Mouse (Mus musculus) neural tube, embryonic 10.5 days (tissue): ENCODE data around the gene Cdc7.
A peak's percentile ranks its signal among the peaks of the same experiment; 100 is the strongest.

Experiments
- DNase-seq: peaks from one replicate; pipeline ENCODE4 v3.0.0-alpha.2; 2017; ENCODE audit warnings: low spot score; ENCODE audit errors: extremely low spot score

The Cdc7 gene

DNA sequence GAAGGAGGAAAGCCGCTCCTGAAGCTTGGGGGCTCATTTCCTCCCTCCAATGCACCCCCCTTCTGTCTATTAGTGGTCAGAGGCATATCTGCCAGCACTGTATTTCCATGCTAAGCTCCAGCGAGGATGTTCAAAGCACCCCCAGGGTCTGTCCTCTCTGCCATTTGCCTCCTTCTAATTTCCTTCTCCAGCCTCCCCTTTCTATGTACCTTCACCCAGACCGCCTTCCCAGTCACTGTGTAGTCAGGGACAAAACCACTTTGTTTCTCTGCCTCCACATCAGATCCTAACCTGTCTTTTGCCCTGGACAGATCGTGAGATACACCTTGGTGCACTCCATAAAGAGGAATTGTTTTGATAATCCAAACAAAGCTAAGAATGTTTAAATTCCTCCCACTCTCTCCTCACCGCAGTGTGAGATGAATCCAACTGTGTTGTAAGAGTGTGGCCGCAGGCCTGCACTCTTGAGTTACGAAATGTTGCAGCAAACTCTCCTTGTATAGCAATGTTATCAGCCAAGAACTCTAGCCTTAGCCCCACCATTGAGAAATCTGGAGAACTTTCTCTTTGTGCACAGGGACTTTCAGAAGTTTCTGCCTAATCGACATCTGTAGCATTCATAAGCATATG is 27.3 kb downstream of the Cdc7 start:
- DNase-seq = no peak

DNA sequence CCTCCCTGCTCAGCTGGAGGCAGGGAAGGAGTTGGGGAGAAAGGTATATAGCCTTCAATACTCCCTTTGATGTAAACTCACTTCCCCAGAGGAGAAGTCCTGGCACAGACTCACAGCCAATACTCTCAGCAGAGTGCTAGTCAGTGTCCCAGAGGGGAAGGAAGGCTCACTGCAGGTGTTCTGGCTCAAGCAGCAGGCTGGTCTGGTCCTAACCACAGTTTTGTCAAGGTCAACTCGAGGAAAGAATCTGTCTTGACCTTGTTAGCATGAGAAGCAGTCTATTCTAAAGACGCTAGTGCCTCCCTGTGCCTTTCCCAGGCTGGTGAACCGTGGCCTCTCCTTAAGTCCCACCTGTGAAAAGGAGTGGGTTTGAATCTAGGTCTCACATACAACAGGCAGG is 30.6 kb downstream of the Cdc7 start:
- no peak for DNase-seq

GRCm38 (mm10) chr5:106995886-106996538 is 31.9 kb downstream of the Cdc7 start:
- DNase-seq = peak; percentile 51

DNA sequence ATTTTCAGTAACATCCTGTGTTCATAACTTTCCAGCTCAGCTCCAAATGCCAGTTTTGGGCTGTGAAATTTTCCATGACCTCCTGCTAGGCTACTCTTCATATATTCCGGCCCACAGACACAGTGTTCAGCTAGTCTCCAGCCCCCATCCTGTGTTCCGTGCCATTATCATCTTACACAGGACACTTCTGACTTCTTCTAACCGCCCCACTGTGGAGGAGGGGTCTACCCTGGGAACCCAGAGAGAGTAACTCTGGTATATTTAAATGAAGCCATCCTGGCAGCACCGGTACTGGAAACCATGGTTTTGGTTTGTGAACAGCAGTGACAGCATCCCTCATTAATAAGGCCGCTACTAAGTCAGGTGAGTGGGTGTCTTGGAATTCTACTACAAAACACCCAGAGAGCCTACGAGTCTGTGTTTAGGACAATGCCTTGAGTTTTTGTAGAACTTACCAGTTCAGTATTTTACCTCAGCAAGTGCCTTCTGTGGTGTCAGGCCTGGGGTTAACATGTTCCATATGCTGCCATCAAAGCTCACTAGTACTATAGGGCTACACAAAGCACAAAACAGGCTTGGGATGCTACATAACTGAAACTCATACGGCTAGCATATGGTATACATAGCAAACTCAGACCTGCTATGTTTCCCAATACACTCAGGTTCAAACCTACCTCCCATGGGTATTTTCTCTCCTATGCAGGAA is 32.6 kb downstream of the Cdc7 start:
- no peak for DNase-seq

DNA sequence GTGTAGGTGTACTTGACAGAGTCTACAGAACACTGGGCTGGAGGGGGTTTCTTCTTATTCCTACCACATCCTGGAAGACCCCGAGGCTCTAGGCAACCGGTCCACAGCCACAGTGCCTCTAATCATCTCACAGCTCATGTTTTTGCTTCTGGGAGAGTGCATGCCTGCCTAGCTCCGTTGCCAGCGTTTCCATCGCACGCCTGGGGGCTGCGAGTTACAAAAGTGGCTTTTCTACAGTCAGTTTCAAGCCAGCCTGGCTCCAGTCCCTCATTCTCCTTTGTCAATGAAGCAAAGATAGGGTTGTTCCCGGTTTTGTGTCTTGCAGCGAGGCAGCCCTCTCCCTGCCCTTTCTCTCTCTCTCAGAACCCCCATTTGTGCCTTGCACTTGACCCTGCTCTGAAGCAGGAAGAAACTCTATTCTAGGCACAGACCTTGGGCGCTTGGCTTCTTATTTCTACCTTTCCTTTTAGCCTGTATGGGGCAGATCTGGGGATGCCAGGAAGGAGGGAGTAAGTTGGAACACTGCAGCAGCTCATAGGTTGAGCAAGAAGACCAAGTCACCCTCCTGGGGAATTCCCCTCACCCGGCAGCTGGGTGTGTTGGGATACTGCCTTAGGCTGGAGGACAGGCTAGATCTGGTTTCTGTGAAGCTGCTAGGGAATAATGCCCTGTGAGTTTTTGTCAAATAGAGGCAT is 37.4 kb downstream of the Cdc7 start:
- DNase-seq = no peak

DNA sequence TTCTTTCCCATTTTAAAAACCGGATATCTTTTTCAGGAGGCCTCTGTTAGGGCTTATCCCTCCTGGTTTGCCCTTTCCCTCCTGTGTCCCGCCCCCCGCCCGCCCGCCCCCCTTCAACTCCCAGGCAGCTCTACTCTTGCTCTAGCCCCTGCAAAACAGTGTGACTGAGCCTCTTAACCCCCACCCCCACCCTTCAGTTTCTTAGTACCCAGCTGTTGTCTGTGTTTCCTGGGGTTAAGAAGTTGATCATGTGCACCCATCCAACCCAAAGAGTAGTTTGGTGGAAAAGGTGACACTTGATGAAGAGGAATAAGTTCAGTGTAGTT is 37.9 kb downstream of the Cdc7 start:
- DNase-seq = no peak

DNA sequence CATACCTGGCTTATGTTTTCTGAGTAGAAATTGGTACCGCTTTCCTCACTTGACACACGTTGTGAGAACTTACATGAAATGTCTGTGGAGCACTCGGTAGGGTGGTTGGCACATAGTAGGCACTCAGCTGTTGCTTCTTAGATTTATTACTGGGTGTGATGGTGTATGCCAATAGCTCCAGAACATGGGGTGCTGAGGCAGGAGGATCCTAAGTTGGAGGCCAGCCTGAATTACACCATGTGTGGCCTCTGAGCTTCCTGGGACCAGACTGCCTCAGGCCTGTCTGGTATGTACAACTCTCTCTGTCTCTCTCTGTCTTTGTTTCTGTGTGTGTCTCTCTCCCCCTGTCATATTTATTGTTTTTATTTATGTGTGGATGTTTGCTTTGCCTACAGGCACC is 45.6 kb downstream of the Cdc7 start:
- no peak for DNase-seq

- no peak for DNase-seq
These were observed 46.2 kb downstream of the Cdc7 start for GRCm38 (mm10) chr5:107010300-107010699.

DNA sequence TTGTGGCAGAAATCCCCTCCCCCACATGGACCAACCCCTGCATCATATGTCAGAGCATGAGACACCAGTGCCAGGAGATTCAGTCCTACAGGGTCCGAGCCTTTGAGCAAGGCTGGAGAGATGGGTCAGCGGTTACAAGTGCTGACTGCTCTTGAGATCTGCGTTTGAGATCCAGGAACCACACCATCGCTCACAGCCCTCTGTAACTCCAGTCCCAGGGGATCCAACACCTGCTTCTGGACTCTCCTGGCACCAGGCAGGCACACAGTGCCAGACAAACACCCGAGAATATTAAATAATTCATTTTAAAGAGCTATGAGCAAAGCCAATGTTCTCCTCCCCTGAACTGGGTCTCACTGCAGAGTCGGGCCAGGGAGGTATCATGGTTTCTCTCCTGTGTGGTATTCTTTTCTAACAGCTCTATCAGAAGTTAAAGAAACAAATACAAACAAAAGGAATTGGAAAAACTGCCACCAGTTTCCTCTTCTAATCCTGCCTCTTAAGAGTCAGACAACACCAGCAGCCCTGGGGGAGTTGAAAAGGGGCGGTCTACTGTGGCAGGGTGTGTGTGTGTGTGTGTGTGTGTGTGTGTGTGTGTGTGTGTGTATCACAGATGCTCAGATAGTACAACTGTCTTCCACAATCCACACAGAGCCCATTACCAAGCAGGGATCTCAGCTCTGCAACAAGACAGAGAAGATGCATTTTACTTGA is 47.4 kb downstream of the Cdc7 start:
- DNase-seq = no peak

GRCm38 (mm10) chr5:107012030-107012715 is 48.1 kb downstream of the Cdc7 start:
- DNase-seq = no peak

DNA sequence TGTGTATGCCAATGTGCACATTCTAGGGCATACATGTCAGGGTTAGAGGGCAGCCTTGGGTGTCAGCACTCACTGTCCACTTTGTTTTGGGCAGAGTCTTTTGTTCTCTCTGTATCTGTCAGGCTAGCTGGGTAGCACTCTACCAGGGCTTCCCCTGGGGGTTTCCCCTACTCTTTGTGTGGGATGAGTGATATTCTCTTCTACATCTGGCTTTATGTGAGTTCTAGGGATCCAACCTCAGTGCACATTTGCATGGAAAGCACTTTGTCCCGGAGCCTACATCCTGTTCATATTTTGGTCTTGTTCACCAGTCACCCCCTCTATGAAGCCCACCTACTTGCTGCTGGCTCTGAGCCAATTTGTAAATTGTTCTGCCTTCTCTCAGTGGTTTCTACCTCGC is 49.3 kb downstream of the Cdc7 start:
- no peak for DNase-seq

DNA sequence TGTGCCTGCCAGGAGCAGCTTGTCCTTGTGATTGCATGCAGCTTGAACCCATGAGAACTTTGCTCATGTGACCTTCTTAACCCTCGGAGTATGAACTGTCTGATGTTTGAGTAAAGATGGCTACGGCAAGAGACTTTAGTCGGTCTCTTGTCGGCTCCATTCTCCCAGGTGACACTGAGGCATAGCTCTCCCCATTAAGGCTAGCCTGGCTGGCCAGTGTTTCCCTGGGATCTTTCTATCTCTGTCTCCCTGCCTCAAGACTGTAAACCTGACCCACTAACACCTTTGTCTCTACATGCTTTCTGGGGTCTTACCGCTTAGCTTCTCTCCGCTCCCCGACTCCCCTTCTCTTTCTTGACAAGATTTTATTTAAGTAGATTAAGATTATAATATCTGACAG is 50.0 kb downstream of the Cdc7 start:
- no peak for DNase-seq

GRCm38 (mm10) chr5:107015046-107015421 is 50.9 kb downstream of the Cdc7 start:
- no peak for DNase-seq

DNA sequence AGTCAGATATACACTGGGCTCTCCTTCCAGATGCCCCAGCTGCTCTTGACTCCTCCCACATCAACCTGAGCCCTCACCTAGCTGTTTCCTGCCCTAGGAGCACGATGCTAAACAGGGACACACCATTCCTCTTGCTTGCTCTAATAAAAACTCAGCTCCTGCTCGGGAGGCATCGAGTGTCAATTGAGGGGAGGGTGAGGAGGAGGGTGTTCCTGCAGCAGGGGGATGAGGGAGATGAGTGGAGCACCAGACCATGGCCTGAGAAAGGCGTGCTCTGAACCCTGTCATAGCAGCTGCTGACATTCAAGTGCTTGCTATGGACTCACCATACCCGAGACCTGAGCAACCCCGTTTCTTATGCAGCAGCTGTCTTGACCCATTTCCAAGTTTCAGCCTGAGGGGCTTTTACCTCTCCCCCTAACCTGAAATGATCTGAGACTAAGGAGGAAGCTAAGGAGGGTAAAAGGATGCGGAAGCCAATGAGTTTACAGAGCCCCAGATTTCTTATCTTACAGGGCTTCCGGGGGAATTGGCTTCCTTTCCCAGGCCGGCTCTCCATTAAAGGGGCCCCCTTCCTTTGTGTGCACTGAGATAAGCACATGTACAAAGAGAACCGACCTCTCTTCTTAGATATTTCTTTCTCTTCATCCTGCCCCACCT is 51.4 kb downstream of the Cdc7 start:
- no peak for DNase-seq

DNA sequence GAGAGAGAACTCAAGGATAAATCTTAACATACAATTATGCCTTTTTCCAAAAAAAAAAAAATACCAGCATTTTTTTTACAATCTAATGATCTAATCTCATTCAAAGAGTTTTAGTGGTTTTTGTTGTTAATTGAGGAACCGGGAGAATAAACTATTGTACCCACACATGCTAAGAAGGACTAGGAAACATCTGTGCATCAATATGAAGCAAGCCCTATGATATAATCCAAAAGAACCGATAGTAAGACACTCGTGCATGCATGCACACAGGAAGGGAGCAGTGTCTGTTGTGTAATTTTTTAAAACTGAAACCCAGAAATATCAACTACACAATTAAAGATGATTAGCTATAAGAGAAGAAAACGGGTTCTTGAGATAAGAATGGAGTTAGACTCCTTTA is 52.4 kb downstream of the Cdc7 start:
- no peak for DNase-seq

DNA sequence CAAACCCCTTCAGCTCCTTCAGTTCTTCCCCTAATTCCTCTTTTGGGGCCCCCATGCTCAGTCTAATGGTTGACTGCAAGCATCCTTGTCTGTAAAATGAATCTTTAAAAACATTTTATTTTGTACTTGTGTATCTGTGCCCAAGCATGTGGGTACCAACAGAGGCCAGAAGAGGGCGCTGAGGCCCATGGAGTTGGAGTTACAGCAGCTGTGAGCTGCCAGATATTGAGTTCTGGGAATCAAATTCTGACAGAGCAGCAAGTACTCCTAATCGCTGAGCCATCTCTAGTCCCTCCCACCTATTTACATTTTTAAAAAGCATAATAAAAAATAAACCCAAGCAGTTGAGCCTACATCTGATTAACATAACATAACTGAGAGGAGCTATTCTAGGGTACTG is 53.4 kb downstream of the Cdc7 start:
- no peak for DNase-seq

DNA sequence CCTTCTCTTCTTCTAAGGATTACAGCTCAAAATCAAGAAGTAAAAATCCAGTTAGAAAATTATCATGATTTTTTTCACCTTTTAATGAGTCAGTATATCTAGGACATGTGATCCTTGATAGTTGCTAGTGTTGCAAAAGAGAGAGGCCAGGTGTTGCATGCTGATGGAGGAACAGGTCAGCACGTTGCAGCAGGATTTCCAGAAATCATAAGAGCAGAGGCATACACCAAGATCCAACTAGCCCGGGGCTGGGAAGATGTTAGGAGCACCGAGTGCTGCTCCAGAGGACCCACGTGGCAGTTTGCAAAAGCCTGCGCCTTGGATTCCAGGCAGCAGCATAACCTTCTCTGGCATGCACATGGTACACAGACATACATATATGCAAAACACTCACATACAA is 54.9 kb downstream of the Cdc7 start:
- DNase-seq = no peak

DNA sequence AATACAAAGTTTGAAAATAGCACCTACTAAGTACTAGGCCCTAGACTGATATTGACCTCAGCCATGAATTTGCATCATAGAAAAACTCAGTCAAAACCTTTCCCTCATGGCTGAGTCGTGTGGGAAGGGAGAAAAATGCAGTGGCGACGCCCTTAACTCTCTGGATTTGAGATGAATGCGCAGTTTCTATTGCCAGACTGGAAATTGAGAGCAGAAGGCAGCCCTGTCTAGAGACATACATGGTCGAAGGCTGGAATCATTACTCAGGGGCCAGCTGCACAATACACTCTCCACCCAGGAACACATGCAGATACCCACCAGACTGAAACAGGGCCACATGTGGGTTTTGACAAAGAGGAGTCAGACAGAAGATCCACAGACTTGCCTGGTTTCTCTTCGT is 55.8 kb downstream of the Cdc7 start:
- DNase-seq = no peak

DNA sequence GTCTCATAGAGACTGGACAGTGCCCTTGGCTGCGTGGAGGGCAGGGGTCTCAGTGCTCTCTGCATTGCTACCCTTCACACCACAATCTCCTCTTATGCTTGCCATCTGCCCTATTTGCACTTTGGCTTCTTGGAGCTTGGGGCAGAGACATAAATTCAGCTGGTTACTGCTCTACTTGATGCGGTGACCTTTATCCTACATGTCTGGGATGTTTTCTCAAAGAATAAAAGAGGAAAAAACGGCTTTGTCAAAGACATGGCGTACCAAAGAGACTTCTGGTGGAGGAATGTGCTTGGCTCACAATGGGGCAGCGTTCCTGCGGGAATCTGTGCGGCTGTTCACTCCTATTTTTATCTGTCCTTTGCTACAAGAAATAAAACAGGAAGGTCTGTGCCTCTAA is 56.2 kb downstream of the Cdc7 start:
- no peak for DNase-seq

DNA sequence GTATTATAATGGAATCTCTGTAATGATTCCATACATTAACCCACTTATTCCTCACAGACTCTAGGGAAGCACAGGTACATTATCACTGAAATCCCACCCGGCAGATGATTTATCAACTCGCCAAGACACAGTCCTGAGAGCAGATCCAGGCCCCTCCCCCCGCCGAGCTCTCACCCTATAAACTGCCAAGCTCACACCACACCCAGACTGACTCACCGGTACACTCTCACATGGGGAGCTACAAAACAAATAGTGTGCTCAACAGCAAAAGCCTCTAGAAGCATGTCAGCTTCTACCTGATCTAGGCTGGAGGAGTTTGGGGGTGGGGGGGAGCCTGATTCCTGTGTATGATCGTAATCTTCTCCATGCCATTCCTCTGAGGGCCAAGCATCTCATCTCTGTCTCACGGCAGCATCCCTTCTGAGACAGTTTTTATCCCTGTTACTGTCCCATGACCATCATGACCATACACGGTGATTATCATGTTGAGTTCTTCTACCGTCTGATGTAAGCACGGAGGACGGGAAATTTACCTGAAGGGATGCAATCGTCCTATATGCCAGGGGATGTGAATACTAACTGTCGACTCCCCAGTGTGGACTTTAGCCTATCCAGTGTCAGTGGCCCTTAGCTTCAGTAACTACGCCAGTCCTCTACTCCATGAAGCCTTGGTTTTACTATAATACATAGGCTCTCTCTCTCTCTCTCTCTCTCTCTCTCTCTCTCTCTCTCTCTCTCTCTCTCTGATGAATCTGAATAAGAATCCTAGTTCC is 57.4 kb downstream of the Cdc7 start:
- DNase-seq = no peak
